Mouse (Mus musculus) myocyte (in vitro differentiated cells): ENCODE results near the gene Hs3st4. TPM values are rescaled to one million over a fixed set of nuclear protein-coding genes. Genes with fewer than 3 reads are reported as not detected.

ENCODE experiments used
- H3K27me3 ChIP-seq: one replicate; pipeline ENCODE4 v1.6.1; 2011; ENCODE audit not compliant: control insufficient read depth, insufficient read depth, insufficient read length
- H3K36me3 ChIP-seq: one replicate; pipeline ENCODE4 v1.6.1; 2011; ENCODE audit not compliant: control insufficient read depth, insufficient read depth
- H3K4me2 ChIP-seq: one replicate; pipeline ENCODE4 v1.6.1; 2011; ENCODE audit warnings: low read depth, control low read depth
- H3K4me3 ChIP-seq: one replicate; pipeline ENCODE4 v1.5.1; 2011; ENCODE audit warnings: mild to moderate bottlenecking, control low read depth, moderate library complexity
- H3K79me2 ChIP-seq: one replicate; pipeline ENCODE4 v1.6.1; 2011; ENCODE audit not compliant: control insufficient read depth, insufficient read depth
- H3ac ChIP-seq: one replicate; pipeline ENCODE4 v1.6.1; 2011; ENCODE audit not compliant: control insufficient read depth, insufficient read length
- CEBPB ChIP-seq: IDR thresholded peaks from 2 replicates; pipeline ENCODE4 v1.6.1; 2011; ENCODE audit warnings: mild to moderate bottlenecking, moderate library complexity; ENCODE audit not compliant: poor library complexity, insufficient read depth, severe bottlenecking
- E2F4 ChIP-seq: IDR thresholded peaks from one replicate; pipeline ENCODE4 v1.6.1; 2011; ENCODE audit warnings: mild to moderate bottlenecking, control low read depth, moderate library complexity; ENCODE audit not compliant: insufficient read depth
- MAX ChIP-seq: IDR thresholded peaks from one replicate; pipeline ENCODE4 v1.6.1; 2011; ENCODE audit warnings: low read depth, mild to moderate bottlenecking, control low read depth
- MYOD1 ChIP-seq, 3 experiments: IDR thresholded peaks; one replicate each; pipeline ENCODE4 v1.6.1; 2011; ENCODE audit warnings: control low read depth in 2 of 3, low read depth in 2 of 3, mild to moderate bottlenecking in 2 of 3, moderate library complexity in 1 of 3; ENCODE audit not compliant: insufficient read length in 2 of 3, control insufficient read depth in 1 of 3
- MYOG ChIP-seq, 3 experiments: IDR thresholded peaks; one replicate each; pipeline ENCODE4 v1.6.1; 2011; ENCODE audit warnings: control low read depth in 2 of 3, low read depth in 2 of 3, mild to moderate bottlenecking in 2 of 3; ENCODE audit not compliant: insufficient read length in 2 of 3, control insufficient read depth in 1 of 3, insufficient read depth in 1 of 3
- POLR2A ChIP-seq: IDR thresholded peaks from one replicate; pipeline ENCODE4 v1.6.1; 2011; ENCODE audit warnings: low read depth, mild to moderate bottlenecking, control low read depth, moderate library complexity; ENCODE audit not compliant: insufficient read length
- POLR2AphosphoS2 ChIP-seq: IDR thresholded peaks from one replicate; pipeline ENCODE4 v1.6.1; 2011; ENCODE audit warnings: low read depth, control low read depth; ENCODE audit not compliant: insufficient read length
- REST ChIP-seq: IDR thresholded peaks from one replicate; pipeline ENCODE4 v1.6.1; 2011; ENCODE audit warnings: mild to moderate bottlenecking, control low read depth, moderate library complexity; ENCODE audit not compliant: insufficient read depth, insufficient read length
- SRF ChIP-seq: IDR thresholded peaks from one replicate; pipeline ENCODE4 v1.6.1; 2011; ENCODE audit warnings: low read depth; ENCODE audit not compliant: control insufficient read depth, insufficient read length
- TCF12 ChIP-seq: IDR thresholded peaks from one replicate; pipeline ENCODE4 v1.6.1; 2011; ENCODE audit warnings: mild to moderate bottlenecking, control low read depth; ENCODE audit not compliant: poor library complexity, insufficient read depth, severe bottlenecking
- TCF3 ChIP-seq: IDR thresholded peaks from one replicate; pipeline ENCODE4 v1.6.1; 2011; ENCODE audit warnings: low read depth, control low read depth; ENCODE audit not compliant: insufficient read length
- USF1 ChIP-seq: IDR thresholded peaks from one replicate; pipeline ENCODE4 v1.6.1; 2011; ENCODE audit warnings: low read depth, mild to moderate bottlenecking, control low read depth, moderate library complexity
- polyA plus RNA-seq: library from polyadenylated mRNA; unstranded; fragments of >200 nt; fragmentation: generic; extraction: Trizol; gene quantifications from one replicate; pipeline ENCODE4 v1.2.1, GENCODE M21; 2012; ENCODE audit warnings: missing spikeins

The Hs3st4 gene
- polyA plus RNA-seq, 1 experiment: not detected

GRCm38 (mm10) chr7:124347218-124348017 is 364.7 kb downstream of the Hs3st4 start:
- H3K27me3 ChIP-seq: no peaks in the 10 kb centered on the region
- no peaks in the 10 kb centered on the region for H3K36me3 ChIP-seq
- TF ChIP-seq MYOD1 (IDR thresholded peaks at IDR 0.05; ENCODE audit: control insufficient read depth in 1 of 3, insufficient read length in 2 of 3, low read depth in 2 of 3) (no peak), MYOG (IDR thresholded peaks at IDR 0.05; ENCODE audit: control insufficient read depth in 1 of 3, insufficient read depth in 1 of 3, insufficient read length in 2 of 3, low read depth in 2 of 3) (no peak), SRF (no peak), POLR2A (no peak), CEBPB (no peak), E2F4 (no peak), USF1 (no peak), TCF12 (no peak), MAX (no peak), POLR2AphosphoS2 (no peak), REST (no peak), TCF3 (no peak)
- no peak overlapping the region for H3K4me2 ChIP-seq
- no peak overlapping the region for H3ac ChIP-seq
- H3K79me2 ChIP-seq: no peaks in the 10 kb centered on the region
- H3K4me3 ChIP-seq: no peak overlapping the region

- TF ChIP-seq E2F4 (no peak), MYOG (IDR thresholded peaks at IDR 0.05; ENCODE audit: control insufficient read depth in 1 of 3, insufficient read depth in 1 of 3, insufficient read length in 2 of 3, low read depth in 2 of 3) (no peak), CEBPB (no peak), SRF (no peak), TCF3 (no peak), USF1 (no peak), MYOD1 (IDR thresholded peaks at IDR 0.05; ENCODE audit: control insufficient read depth in 1 of 3, insufficient read length in 2 of 3, low read depth in 2 of 3) (no peak), POLR2A (no peak), POLR2AphosphoS2 (no peak), MAX (no peak), TCF12 (no peak), REST (no peak)
- no peak overlapping the region for H3ac ChIP-seq
- H3K27me3 ChIP-seq: no peaks in the 10 kb centered on the region
- H3K36me3 ChIP-seq: no peaks in the 10 kb centered on the region
- no peak overlapping the region for H3K4me3 ChIP-seq
- H3K4me2 ChIP-seq: no peak overlapping the region
- no peaks in the 10 kb centered on the region for H3K79me2 ChIP-seq
These were observed 371.4 kb downstream of the Hs3st4 start for GRCm38 (mm10) chr7:124354035-124354434.

- TF ChIP-seq CEBPB (no peak), USF1 (no peak), SRF (no peak), TCF3 (no peak), MYOG (IDR thresholded peaks at IDR 0.05; ENCODE audit: control insufficient read depth in 1 of 3, insufficient read depth in 1 of 3, insufficient read length in 2 of 3, low read depth in 2 of 3) (no peak), MYOD1 (IDR thresholded peaks at IDR 0.05; ENCODE audit: control insufficient read depth in 1 of 3, insufficient read length in 2 of 3, low read depth in 2 of 3) (no peak), E2F4 (no peak), POLR2AphosphoS2 (no peak), POLR2A (no peak), TCF12 (no peak), REST (no peak), MAX (no peak)
- Histone ChIP-seq H3K4me3 (no peak overlapping the region), H3K36me3 (no peaks in the 10 kb centered on the region), H3K27me3 (no peaks in the 10 kb centered on the region), H3ac (no peak overlapping the region), H3K79me2 (no peaks in the 10 kb centered on the region), H3K4me2 (no peak overlapping the region)
These were observed 375.4 kb downstream of the Hs3st4 start for GRCm38 (mm10) chr7:124358068-124358467.

- Histone ChIP-seq H3K27me3 (no peaks in the 10 kb centered on the region), H3K4me3 (no peak overlapping the region), H3ac (no peak overlapping the region), H3K4me2 (no peak overlapping the region), H3K79me2 (no peaks in the 10 kb centered on the region), H3K36me3 (no peaks in the 10 kb centered on the region)
- TF ChIP-seq MAX (no peak), CEBPB (no peak), MYOD1 (IDR thresholded peaks at IDR 0.05; ENCODE audit: control insufficient read depth in 1 of 3, insufficient read length in 2 of 3, low read depth in 2 of 3) (no peak), REST (no peak), TCF12 (no peak), E2F4 (no peak), POLR2A (no peak), SRF (no peak), USF1 (no peak), MYOG (IDR thresholded peaks at IDR 0.05; ENCODE audit: control insufficient read depth in 1 of 3, insufficient read depth in 1 of 3, insufficient read length in 2 of 3, low read depth in 2 of 3) (no peak), TCF3 (no peak), POLR2AphosphoS2 (no peak)
These were observed 377.2 kb downstream of the Hs3st4 start for GRCm38 (mm10) chr7:124359836-124360235.
